Mouse (Mus musculus) stomach, embryonic 16.5 days (tissue): ENCODE measurements around the gene Tubb2b. TPM values are rescaled to one million over a fixed set of nuclear protein-coding genes. Genes with fewer than 3 reads are reported as not detected.
A peak's percentile ranks its signal among the peaks of the same experiment; 100 is the strongest.

Experiments
- ATAC-seq: fragments of 200-750 bp; cut with Nextera tagmentation; 2 replicates; pipeline ENCODE4 v1.8.0; 2017; ENCODE audit warnings: moderate number of reproducible peaks, moderate TSS enrichment; ENCODE audit not compliant: insufficient read depth, low FRiP score
- H3K27ac ChIP-seq: fragments of 300-500 bp; sonication (generic); 2 replicates; pipeline ENCODE4 v1.5.1; 2014; ENCODE audit warnings: low read length
- H3K27me3 ChIP-seq: fragments of 300-500 bp; sonication (generic); 2 replicates; pipeline ENCODE4 v1.6.1; 2014; ENCODE audit warnings: low read length, control low read depth, mixed read lengths; ENCODE audit not compliant: control insufficient read depth, insufficient read depth
- H3K36me3 ChIP-seq: fragments of 300-500 bp; sonication (generic); 2 replicates; pipeline ENCODE4 v1.6.1; 2014; ENCODE audit warnings: low read length; ENCODE audit not compliant: control insufficient read depth, insufficient read depth
- H3K4me1 ChIP-seq: fragments of 300-500 bp; sonication (generic); 2 replicates; pipeline ENCODE4 v1.6.1; 2014; ENCODE audit warnings: low read length, control low read depth, mixed read lengths; ENCODE audit not compliant: control insufficient read depth, insufficient read depth
- H3K4me2 ChIP-seq: fragments of 300-500 bp; sonication (generic); 2 replicates; pipeline ENCODE4 v1.6.1; 2014; ENCODE audit warnings: low read depth, low read length, mixed read lengths
- H3K4me3 ChIP-seq: fragments of 300-500 bp; sonication (generic); replicated peaks from 2 replicates; pipeline ENCODE4 v1.5.1; 2014; ENCODE audit warnings: mild to moderate bottlenecking, low read length
- H3K9ac ChIP-seq: fragments of 300-500 bp; sonication (generic); 2 replicates; pipeline ENCODE4 v1.6.1; 2014; ENCODE audit warnings: low read length
- H3K9me3 ChIP-seq: fragments of 300-500 bp; sonication (generic); replicated peaks from 2 replicates; pipeline ENCODE4 v1.6.1; 2016; ENCODE audit warnings: low read length, control low read depth; ENCODE audit not compliant: control insufficient read depth
- WGBS: fragments of 180-500 bp; shearing (Covaris S2); extraction: QIAGEN DNeasy Blood & Tissue Kit; methylation state at CpG from one replicate; pipeline ENCODE4 v1.1.7; 2014; 5-methylcytosine and 5-hydroxymethylcytosine counted together
- polyA plus RNA-seq: library from polyadenylated mRNA; unstranded; fragments of >200 nt; fragmentation: Nextera tagmentation; extraction: Ambion mirVana; gene quantifications from 2 replicates; pipeline ENCODE4 v1.2.1, GENCODE M21; 2015

Gene Tubb2b
- 41.7 and 45.5 TPM in 2 replicates for polyA plus RNA-seq

DNA sequence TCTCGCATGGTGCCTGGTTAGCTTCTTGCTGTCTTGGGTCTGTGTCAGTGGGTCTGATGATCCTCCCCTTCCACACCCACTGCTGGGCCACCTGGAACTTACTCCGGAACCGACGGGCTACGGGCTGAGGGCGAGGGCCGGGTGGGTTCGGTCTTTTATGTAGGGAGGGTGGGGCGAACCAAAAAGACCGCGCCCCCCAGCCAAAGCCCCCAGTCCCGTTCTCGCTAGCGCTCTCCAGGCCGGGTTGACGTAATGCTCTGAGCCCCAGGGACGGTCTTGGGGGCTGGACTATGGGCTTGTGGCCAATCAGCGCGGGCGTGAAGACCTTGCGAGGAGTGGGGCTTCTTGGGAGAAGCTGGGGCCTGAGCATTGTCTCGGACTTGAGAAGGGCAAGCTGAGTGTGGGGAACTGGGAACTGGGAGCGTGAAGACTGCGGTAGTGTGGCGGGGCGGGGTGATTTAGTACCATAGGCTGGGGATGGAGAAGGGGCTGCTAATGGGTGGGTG is at the start of gene Tubb2b:
Tubb2b (minus strand) TSS at position 241 of the 506 bp plus-strand sequence.
- no peaks in the 10 kb centered on the region for H3K9me3 ChIP-seq
- H3K4me1 ChIP-seq: peaks cover 27% of the 10 kb centered on the region
- peak within 1 kb of the TSS; percentile 72 for H3K4me3 ChIP-seq
- WGBS: 0% methylated on average over 26 of the region's 26 CpGs
- peak within 1 kb of the TSS; percentile 91 for H3K4me2 ChIP-seq
- no peaks in the 10 kb centered on the region for H3K36me3 ChIP-seq
- no peaks in the 10 kb centered on the region; the same call in 1 of the 2 replicates for H3K27me3 ChIP-seq
- H3K27ac ChIP-seq: peak within 1 kb of the TSS; percentile 72
- H3K9ac ChIP-seq: peak within 1 kb of the TSS; percentile 72
- peak; percentile 91 for ATAC-seq

DNA sequence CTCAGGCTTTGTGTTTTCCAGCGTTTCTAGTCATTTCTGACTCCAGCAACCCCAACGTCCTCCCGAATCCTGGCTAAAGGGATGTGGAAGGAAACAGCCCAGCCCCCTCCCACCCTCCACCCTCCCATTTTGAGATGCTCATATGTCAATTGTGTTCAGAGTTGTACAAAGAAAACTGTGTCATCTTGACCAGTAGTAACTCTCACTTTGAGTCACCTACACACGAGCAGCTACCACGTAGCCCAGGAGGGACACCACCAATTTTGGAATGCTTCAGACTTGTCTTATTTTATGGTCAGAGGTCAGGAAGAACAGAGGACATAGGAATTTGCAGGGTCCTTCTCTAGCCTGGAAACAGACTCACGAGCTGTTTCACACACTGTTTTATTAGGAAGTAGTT is 43.8 kb upstream of the Tubb2b start:
- Histone ChIP-seq H3K27me3 (no peaks in the 10 kb centered on the region), H3K4me2 (no peak overlapping the region), H3K9me3 (no peaks in the 10 kb centered on the region), H3K9ac (no peak overlapping the region), H3K4me1 (no peaks in the 10 kb centered on the region), H3K4me3 (no peak overlapping the region), H3K36me3 (no peaks in the 10 kb centered on the region), H3K27ac (no peak overlapping the region)
- ATAC-seq: no peak
- 93% methylated on average over 6 of the region's 6 CpGs for WGBS

GRCm38 (mm10) chr13:34163304-34163975 is 33.2 kb upstream of the Tubb2b start:
- Histone ChIP-seq H3K4me3 (peak overlapping the region; percentile 91), H3K9me3 (no peaks in the 10 kb centered on the region; the same call in 1 of the 2 replicates), H3K27ac (peak overlapping the region; percentile 97; the same call in 1 of the 2 replicates), H3K9ac (peak overlapping the region; percentile 85), H3K27me3 (no peaks in the 10 kb centered on the region), H3K4me1 (peaks cover 10% of the 10 kb centered on the region; the same call in 1 of the 2 replicates), H3K36me3 (peaks cover 6% of the 10 kb centered on the region; the same call in 1 of the 2 replicates), H3K4me2 (peak overlapping the region; percentile 83)
- 33% methylated on average over 12 of the region's 12 CpGs for WGBS
- ATAC-seq: no peak

DNA sequence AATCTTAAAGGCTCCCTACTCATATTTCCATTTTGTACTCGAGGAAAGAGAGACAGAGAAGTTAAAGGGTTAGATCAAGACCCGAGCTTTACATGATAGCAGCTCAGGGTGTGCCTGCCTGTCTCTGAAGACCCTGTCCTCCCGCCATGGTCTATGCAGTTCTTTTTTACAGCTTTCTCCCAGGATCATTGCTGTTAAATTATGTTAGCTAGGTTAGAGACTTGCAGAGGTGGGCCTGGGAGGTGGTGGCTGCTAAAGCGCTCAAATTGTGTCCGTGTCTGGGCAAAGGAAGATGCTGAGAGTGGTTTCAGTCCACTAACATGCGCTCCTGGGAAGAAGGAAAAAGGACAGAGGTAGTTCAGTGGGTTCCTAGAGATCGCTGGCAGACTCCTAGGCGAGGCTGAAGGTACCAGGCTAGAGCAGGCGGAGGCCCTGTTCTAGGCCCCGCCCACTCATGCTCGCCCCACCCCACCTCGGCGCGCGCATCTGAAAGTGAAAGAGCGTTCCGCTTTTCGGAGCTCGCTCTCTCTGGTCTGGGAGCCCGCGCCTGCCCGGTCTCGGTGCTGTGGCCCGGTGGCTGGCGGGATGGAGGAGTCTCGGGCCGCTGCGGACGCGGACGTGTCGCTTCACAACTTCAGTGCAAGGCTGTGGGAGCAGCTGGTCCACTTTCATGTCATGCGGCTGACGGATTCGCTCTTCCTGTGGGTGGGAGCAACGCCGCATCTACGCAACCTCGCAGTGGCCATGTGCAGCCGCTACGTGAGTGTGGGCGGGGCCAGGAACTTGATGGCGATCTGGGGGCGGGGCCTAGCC is 32.4 kb upstream of the Tubb2b start, which contains the start of gene Psmg4:
Psmg4 (plus strand) TSS at position 474 of the 813 bp plus-strand sequence.
- H3K36me3 ChIP-seq: peaks cover 6% of the 10 kb centered on the region; the same call in 1 of the 2 replicates
- no peaks in the 10 kb centered on the region; the same call in 1 of the 2 replicates for H3K9me3 ChIP-seq
- H3K4me3 ChIP-seq: peak within 1 kb of the TSS; percentile 91
- WGBS: 3% methylated on average over 44 of the region's 44 CpGs
- H3K4me2 ChIP-seq: peak within 1 kb of the TSS; percentile 83
- peaks cover 10% of the 10 kb centered on the region; the same call in 1 of the 2 replicates for H3K4me1 ChIP-seq
- ATAC-seq: peak; percentile 97
- H3K9ac ChIP-seq: peak within 1 kb of the TSS; percentile 85
- no peaks in the 10 kb centered on the region for H3K27me3 ChIP-seq
- peak within 1 kb of the TSS; percentile 97 for H3K27ac ChIP-seq

DNA sequence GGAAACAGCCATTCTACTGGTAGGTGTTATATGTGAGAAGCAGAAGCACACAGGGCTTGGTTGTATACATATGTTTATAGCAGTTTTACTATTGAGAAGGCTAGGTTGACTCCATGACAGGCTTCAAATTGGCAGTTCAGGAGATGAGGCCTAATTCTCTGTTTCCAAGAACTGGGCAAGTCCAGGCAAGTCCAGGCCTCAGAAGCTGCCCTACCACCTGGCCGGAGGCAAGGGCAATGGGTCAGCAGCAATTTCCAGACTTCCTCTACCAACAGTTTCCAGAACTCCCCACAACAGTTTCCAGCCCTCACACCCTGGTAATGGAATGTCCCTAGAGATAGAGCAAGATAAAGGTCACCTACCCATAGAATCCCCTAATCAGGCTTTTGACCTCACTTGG is 29.7 kb upstream of the Tubb2b start:
- no peak for ATAC-seq
- H3K4me2 ChIP-seq: no peak overlapping the region
- H3K36me3 ChIP-seq: no peaks in the 10 kb centered on the region
- H3K4me1 ChIP-seq: peaks cover 14% of the 10 kb centered on the region
- 74% methylated on average over 1 of the region's 1 CpGs for WGBS
- H3K9ac ChIP-seq: no peak overlapping the region
- no peak overlapping the region for H3K4me3 ChIP-seq
- H3K27me3 ChIP-seq: no peaks in the 10 kb centered on the region
- H3K27ac ChIP-seq: no peak overlapping the region
- no peaks in the 10 kb centered on the region for H3K9me3 ChIP-seq

- Histone ChIP-seq H3K36me3 (no peaks in the 10 kb centered on the region), H3K9ac (no peak overlapping the region), H3K4me3 (no peak overlapping the region), H3K27ac (no peak overlapping the region), H3K9me3 (no peaks in the 10 kb centered on the region), H3K27me3 (no peaks in the 10 kb centered on the region), H3K4me1 (peaks cover 12% of the 10 kb centered on the region; the same call in 1 of the 2 replicates), H3K4me2 (no peak overlapping the region)
- no peak for ATAC-seq
- WGBS: 83% methylated on average over 3 of the region's 3 CpGs
Observed at GRCm38 (mm10) chr13:34157596-34158157, 27.4 kb upstream of the Tubb2b start.

DNA sequence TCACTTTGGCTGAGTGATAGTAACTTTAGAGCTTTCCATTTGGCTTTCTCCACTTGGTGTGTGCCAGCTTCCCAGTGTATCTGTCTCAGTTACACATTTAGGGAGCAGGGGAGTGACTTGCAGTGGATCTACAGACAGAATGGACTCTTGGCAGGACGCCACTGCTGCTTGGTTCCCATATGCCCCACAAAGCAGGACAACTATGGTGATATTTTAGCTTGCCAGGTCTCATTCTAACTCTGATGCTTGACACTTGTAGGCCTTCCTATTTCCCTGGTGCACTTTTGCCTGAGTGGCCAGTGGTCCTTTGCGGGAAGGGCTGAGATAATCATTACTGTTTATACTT is 26.5 kb upstream of the Tubb2b start:
- Histone ChIP-seq H3K9ac (no peak overlapping the region), H3K4me1 (peaks cover 9% of the 10 kb centered on the region; the same call in 1 of the 2 replicates), H3K36me3 (no peaks in the 10 kb centered on the region), H3K27ac (no peak overlapping the region), H3K4me3 (no peak overlapping the region), H3K9me3 (no peaks in the 10 kb centered on the region), H3K4me2 (no peak overlapping the region), H3K27me3 (no peaks in the 10 kb centered on the region)
- ATAC-seq: no peak
- 77% methylated on average over 2 of the region's 2 CpGs for WGBS

DNA sequence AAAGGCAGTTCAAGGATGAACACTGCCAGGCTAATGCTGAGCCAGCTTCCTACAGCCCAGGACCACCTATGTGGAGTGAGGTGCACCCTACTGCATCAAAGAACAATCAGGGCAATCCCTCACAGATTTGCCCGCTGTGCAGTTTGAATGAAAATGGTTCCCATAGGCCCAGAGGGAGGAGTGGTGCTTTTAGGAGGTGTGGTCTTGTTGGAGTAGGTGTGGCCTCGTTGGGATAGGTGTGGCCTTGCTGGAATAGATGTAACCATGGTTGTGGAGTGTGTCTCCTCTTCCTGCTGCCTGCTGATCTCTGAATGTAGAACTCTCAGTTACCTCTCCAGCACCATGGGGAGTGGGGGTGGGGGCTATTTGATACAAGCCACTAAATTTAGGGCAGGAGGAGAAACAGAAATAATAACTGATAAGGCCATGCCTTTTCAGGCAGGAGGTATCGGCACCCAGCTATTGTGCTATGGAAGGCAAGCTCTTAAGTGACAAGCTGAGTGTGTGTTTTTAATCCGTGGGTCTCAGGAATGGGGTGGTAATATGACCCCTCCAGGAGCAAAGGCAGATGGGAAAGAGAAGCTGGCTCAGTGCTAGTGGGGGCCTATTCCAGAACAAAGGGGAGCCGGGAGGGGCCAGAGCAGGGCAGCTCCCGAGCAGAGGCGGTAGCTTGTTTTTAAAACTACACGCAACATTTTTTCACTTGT is 26.0 kb upstream of the Tubb2b start:
- no peak overlapping the region for H3K4me2 ChIP-seq
- H3K27me3 ChIP-seq: no peaks in the 10 kb centered on the region
- no peak overlapping the region for H3K9ac ChIP-seq
- peaks cover 9% of the 10 kb centered on the region; the same call in 1 of the 2 replicates for H3K4me1 ChIP-seq
- no peaks in the 10 kb centered on the region for H3K36me3 ChIP-seq
- H3K9me3 ChIP-seq: no peaks in the 10 kb centered on the region
- ATAC-seq: no peak
- WGBS: 47% methylated on average over 8 of the region's 8 CpGs
- H3K27ac ChIP-seq: no peak overlapping the region
- no peak overlapping the region for H3K4me3 ChIP-seq
